Comparison of ENCODE assay signal across 26 mouse cellular contexts in the genomic region with DNA sequence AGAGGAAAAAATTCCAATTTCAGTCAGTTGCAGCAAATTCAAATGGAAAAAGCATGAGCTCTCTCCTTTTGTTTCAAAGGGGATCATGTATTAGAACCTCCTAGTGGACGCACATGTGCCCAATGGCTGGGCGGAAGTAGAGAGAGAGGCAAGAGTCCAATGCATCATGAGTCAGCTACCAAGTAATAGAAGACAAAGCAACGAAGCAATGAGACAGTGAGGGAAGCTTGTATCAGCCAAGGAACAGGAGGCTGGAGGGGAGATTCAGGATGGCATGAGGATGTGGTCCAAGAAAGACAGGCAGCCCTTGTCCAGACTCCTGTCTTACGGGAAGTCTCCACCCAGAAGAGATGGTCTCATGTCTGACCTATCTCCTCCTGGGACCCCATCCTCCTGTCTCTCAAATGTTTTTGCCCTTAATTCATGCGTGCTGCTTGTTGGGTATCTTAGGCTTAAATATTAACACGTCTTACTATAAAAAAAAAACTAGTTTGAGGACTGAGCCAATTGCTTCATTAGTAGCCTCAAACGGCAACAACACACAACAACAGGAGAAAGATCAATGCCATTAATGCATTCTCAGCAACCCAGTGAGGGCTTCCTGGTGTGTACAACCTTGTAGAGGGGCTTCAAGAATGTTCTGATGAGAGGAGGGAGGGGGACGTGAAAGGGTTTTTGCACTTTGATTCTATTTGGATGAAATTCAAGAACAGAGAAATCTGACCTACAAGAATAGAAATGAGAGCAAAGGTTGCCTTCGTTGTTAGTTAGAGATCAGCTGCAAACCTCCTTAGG.
A peak's percentile ranks its signal among the peaks of the same experiment; 100 is the strongest.
DNase-seq lines count a peak whose midpoint lies in the region; ATAC-seq lines count a peak whose summit lies in the region.
"Had no signal": no experiment of that assay in that cellular context is flagged by ENCODE, and none has a peak within 500 bp of the region (broad histone marks: within the 10 kb centered on the region; RNA-seq: fewer than 3 reads in every experiment).

No protein-coding gene starts in this region.

- no peak for ATAC-seq in kidney, embryonic 16.5 days (ENCODE audit: low FRiP score, low TSS enrichment)
- ATAC-seq: forebrain, embryonic 14.5 days; forebrain, postnatal 0 days; Patski had no signal

- no peak overlapping the region for H3K9ac ChIP-seq in kidney, embryonic 16.5 days (replicated peaks; ENCODE audit: low read length)
- H3K9ac ChIP-seq: embryonic facial prominence, embryonic 12.5 days; embryonic facial prominence, embryonic 15.5 days; forebrain, postnatal 0 days; hindbrain, embryonic 14.5 days had no signal

- WGBS in kidney, embryonic 16.5 days: 82% methylated on average over 9 of the region's 9 CpGs

- no peaks in the 10 kb centered on the region for H3K4me1 ChIP-seq in kidney, embryonic 16.5 days (ENCODE audit: insufficient read depth, low read length)
- peaks cover 13% of the 10 kb centered on the region; the same call in 1 of the 2 replicates for H3K4me1 ChIP-seq in brown adipose tissue, adult 24 weeks (ENCODE audit: control insufficient read depth, insufficient read depth, insufficient read length, low read length)
- H3K4me1 ChIP-seq: embryonic facial prominence, embryonic 12.5 days; embryonic facial prominence, embryonic 15.5 days had no signal

- H3K4me3 ChIP-seq in kidney, embryonic 16.5 days (ENCODE audit: low read length): no peak overlapping the region
- no peak overlapping the region for H3K4me3 ChIP-seq in brown adipose tissue, adult 24 weeks (ENCODE audit: insufficient read depth, low read depth, low read length)
- H3K4me3 ChIP-seq: embryonic facial prominence, embryonic 12.5 days; embryonic facial prominence, embryonic 15.5 days; gastrocnemius, adult 2 months had no signal

- H3K36me3 ChIP-seq in kidney, embryonic 16.5 days (ENCODE audit: insufficient read depth, low read length): no peaks in the 10 kb centered on the region
- H3K36me3 ChIP-seq: embryonic facial prominence, embryonic 12.5 days; embryonic facial prominence, embryonic 15.5 days; G1E had no signal

- H3K9me3 ChIP-seq in kidney, embryonic 16.5 days (ENCODE audit: low read length): no peaks in the 10 kb centered on the region
- H3K9me3 ChIP-seq: embryonic facial prominence, embryonic 12.5 days; embryonic facial prominence, embryonic 15.5 days had no signal

- no peak overlapping the region for H3K27ac ChIP-seq in kidney, embryonic 16.5 days (ENCODE audit: low read length)
- H3K27ac ChIP-seq in brown adipose tissue, adult 24 weeks (replicated peaks; ENCODE audit: low read depth, low read length): peak overlapping the region; percentile 19; the same call in 1 of the 2 replicates
- H3K27ac ChIP-seq: embryonic facial prominence, embryonic 12.5 days; embryonic facial prominence, embryonic 15.5 days; gastrocnemius, adult 2 months; hindbrain, embryonic 14.5 days had no signal

- H3K4me2 ChIP-seq in kidney, embryonic 16.5 days (replicated peaks; ENCODE audit: low read depth, low read length): no peak overlapping the region
- H3K4me2 ChIP-seq: embryonic facial prominence, embryonic 12.5 days; embryonic facial prominence, embryonic 15.5 days; heart, embryonic 11.5 days; hindbrain, embryonic 14.5 days had no signal

- no peaks in the 10 kb centered on the region for H3K27me3 ChIP-seq in kidney, embryonic 16.5 days (ENCODE audit: insufficient read depth, low read length)
- H3K27me3 ChIP-seq: CH12.LX; embryonic facial prominence, embryonic 12.5 days; embryonic facial prominence, embryonic 15.5 days; Patski had no signal

- peak; percentile 63 for DNase-seq in kidney, adult 18-20 months
- no peak for DNase-seq in kidney, postnatal 10 days
- peak; percentile 77 for DNase-seq in kidney, adult 9 months
- peak; percentile 34 to 66 for DNase-seq in kidney, postnatal 25 days
- no peak for DNase-seq in retina, postnatal 1 day
- DNase-seq: adrenal gland, postnatal 10 days; adrenal gland, postnatal 36 days; B cell, adult 2 months; cerebellum, adult 11 months; cerebellum, adult 2 months; cerebellum, adult 9-11 months; cerebellum, postnatal 25 days; forebrain, postnatal 0 days; gastrocnemius, adult 2 months; gastrocnemius, postnatal 14 days; heart, adult 11 months had no signal

Comparison
In these comparisons a context has a peak if more than half of its experiments do, and no peak if none do; other contexts are left out.
1. DNase-seq: peak in kidney, adult 18-20 months (single experiment), kidney, adult 9 months (single experiment) and kidney, postnatal 25 days (2 of 2); none in kidney, postnatal 10 days (single experiment) and retina, postnatal 1 day (single experiment).